Mouse (Mus musculus): ENCODE measurements around the gene Slc7a5.

- TF ChIP-seq EP300 (optimal IDR thresholded peaks at IDR 0.05): no peak
- peak; percentile 50 for TF ChIP-seq CTCF (IDR thresholded peaks at IDR 0.05; ENCODE audit: low read depth)
Observed at GRCm38 (mm10) chr8:121932668-121933520, 25.4 kb upstream of the Slc7a5 start.

All from stomach, postnatal 0 days (tissue).